Mouse (Mus musculus): Measurements from ENCODE around the gene Upk1a. TPM values are rescaled to one million over a fixed set of nuclear protein-coding genes. Genes with fewer than 3 reads are reported as not detected.
A peak's percentile ranks its signal among the peaks of the same experiment; 100 is the strongest.

Gene Upk1a
- polyA plus RNA-seq, 1 experiment from 2014 or later, result 0.61 TPM

GRCm38 (mm10) chr7:30598786-30599185 lies 13.9 kb downstream of the Upk1a start, which contains the start of gene Zbtb32:
TSS of gene Zbtb32 (minus strand) at chr7:30598909.
- ATAC-seq (ENCODE audit: low FRiP score), result no peak
- Histone ChIP-seq H3K27me3 (no peaks in the 10 kb centered on the region), H3K27ac (peak within 1 kb of the TSS; percentile 53; the same call in 1 of the 2 replicates), H3K4me2 (peak within 1 kb of the TSS; percentile 40), H3K4me3 (replicated peaks) (0 out of 2 replicates have a peak within 1 kb of the TSS, but pooled peaks have one; percentile 13), H3K9me3 (no peaks in the 10 kb centered on the region), H3K4me1 (peaks cover 8% of the 10 kb centered on the region), H3K9ac (peak within 1 kb of the TSS; percentile 21; the same call in 1 of the 2 replicates), H3K36me3 (replicated peaks) (no peaks in the 10 kb centered on the region)
- WGBS, result 94% methylated on average over 12 of the region's 12 CpGs

DNA sequence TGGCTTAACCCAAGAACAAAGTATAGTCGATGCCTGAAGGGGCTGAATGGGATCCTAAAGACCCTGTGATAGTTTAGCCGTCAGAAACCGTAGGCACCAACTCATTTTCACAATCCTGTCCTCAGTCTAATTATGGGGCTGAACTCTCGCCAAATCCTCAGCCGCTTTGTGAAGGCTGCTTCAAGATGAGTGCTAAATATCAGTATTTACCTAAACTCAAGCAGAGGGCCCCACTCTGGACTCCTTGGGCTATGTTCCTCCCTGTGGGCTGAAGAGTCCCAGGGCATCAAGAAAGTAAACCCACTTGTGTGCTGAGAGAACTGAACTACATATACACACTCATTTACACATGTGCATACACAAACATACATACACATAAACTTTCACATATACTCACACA lies 15.8 kb downstream of the Upk1a start:
- Histone ChIP-seq H3K27ac (no peak overlapping the region), H3K4me1 (peaks cover 11% of the 10 kb centered on the region), H3K9ac (no peak overlapping the region), H3K36me3 (replicated peaks) (no peaks in the 10 kb centered on the region), H3K4me2 (no peak overlapping the region), H3K27me3 (no peaks in the 10 kb centered on the region), H3K9me3 (no peaks in the 10 kb centered on the region), H3K4me3 (replicated peaks) (no peak overlapping the region)
- no peak for ATAC-seq (ENCODE audit: low FRiP score)
- WGBS, result 71% methylated on average over 5 of the region's 5 CpGs

DNA sequence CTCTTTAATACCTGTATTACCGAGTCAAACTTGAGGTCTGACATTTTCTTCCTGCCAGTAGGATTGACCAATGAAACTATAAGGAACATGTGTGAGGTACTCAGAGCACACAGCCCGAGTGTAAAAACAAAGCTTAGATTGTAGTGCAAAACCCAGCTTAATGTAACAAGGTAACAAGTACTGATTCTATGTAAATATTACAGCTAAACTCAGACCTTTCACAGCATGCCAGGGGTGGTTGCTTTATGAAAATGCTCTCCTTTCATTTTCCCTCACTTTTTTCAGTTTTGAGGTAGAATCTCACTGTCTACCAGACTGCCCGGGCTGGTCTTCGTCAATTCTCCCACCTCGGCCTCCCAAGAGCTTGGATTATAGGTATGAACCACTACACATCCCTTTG lies 16.6 kb downstream of the Upk1a start:
- no peaks in the 10 kb centered on the region for H3K27me3 ChIP-seq
- WGBS, result 86% methylated on average over 5 of the region's 5 CpGs
- H3K9ac ChIP-seq, result no peak overlapping the region
- H3K4me2 ChIP-seq, result no peak overlapping the region
- H3K36me3 ChIP-seq (replicated peaks), result no peaks in the 10 kb centered on the region
- no peaks in the 10 kb centered on the region for H3K9me3 ChIP-seq
- H3K4me1 ChIP-seq, result peaks cover 11% of the 10 kb centered on the region
- no peak for ATAC-seq (ENCODE audit: low FRiP score)
- no peak overlapping the region for H3K27ac ChIP-seq
- H3K4me3 ChIP-seq (replicated peaks), result no peak overlapping the region

GRCm38 (mm10) chr7:30594510-30595024 lies 18.1 kb downstream of the Upk1a start:
- Histone ChIP-seq H3K4me2 (no peak overlapping the region), H3K4me1 (peaks cover 10% of the 10 kb centered on the region), H3K27ac (no peak overlapping the region), H3K9me3 (no peaks in the 10 kb centered on the region), H3K36me3 (replicated peaks) (no peaks in the 10 kb centered on the region), H3K27me3 (no peaks in the 10 kb centered on the region), H3K9ac (no peak overlapping the region), H3K4me3 (replicated peaks) (no peak overlapping the region)
- ATAC-seq (ENCODE audit: low FRiP score), result no peak
- WGBS, result 67% methylated on average over 4 of the region's 4 CpGs

DNA sequence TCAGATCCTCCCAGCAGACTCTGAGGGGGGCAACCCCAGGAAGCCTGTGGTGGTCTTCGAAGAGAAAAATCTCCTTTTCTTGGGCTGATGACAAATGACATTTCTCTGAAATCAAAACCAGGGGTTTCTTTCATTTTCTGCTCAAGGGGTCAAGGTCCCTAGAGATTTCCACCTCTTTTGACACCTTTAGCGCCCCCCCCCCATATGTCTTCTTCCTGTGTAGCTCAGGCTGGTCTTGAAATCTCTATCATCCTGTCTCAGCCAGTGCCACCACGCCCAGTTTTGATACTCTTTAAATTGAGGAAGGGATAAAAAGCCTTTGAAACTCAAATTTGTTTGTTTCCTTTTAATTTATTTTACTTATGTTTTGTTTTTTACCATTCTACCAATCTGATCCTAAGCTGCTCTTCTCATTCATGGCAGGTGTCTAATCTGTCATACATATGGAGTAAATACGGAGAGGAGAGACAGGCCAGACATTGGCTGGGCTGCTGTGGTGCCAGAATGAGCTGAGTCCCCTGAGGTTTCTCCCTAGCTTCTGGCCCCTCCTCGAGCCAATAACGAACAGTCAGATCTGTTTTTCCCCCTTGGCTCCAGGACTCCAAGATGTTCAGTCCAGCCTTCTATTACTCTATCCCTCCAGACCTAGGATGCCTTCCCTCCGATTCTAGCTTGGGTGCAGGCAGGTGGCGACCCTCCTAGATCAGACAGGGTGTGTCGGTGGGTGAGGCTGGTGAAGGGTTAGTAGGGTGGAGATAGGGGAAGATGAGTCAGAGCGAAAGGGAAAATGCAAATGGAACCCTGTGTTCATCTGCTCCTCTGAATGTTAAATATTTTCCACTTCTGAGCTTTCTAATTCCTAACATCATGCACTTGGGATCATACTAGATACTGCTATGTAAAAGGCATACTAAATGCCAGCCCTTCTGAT lies 18.8 kb downstream of the Upk1a start:
- Histone ChIP-seq H3K36me3 (replicated peaks) (no peaks in the 10 kb centered on the region), H3K27me3 (no peaks in the 10 kb centered on the region), H3K27ac (no peak overlapping the region), H3K4me3 (replicated peaks) (no peak overlapping the region), H3K9me3 (no peaks in the 10 kb centered on the region), H3K4me1 (peaks cover 8% of the 10 kb centered on the region), H3K4me2 (no peak overlapping the region), H3K9ac (no peak overlapping the region)
- WGBS, result 81% methylated on average over 10 of the region's 10 CpGs
- no peak for ATAC-seq (ENCODE audit: low FRiP score)

DNA sequence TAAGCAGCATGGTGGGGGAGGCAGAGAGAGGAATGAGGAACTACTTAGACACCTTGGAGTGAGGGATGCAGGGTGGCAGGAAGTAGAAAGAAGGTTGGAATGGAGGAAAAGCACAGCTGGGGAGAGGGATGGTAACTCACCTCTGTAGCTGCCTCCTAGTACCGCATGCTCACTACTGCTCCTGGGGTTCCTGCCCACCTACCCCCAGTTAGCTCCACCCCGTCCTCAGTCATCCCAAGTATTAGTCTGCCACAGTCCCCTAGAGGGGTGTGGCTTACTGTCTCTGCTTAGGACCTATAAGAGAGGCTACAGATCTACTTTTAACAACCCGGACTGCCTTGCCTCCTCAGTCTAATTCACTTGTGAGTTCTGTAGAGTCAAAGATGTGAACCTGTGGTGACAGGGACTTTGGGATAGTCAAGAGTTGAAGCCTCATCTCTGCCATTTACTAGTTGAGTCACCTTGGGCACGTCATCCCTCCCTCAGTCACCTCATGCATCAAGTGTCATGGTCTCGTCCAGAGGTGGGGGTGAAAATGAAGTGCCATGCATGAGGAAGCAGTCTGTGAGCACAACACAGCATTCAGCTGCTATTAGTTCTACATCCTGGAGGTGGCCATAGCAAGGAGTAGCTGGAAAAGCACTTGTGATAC lies 19.7 kb downstream of the Upk1a start:
- Histone ChIP-seq H3K27me3 (no peaks in the 10 kb centered on the region), H3K27ac (no peak overlapping the region), H3K4me1 (peaks cover 8% of the 10 kb centered on the region), H3K4me3 (replicated peaks) (no peak overlapping the region), H3K36me3 (replicated peaks) (no peaks in the 10 kb centered on the region), H3K4me2 (no peak overlapping the region), H3K9ac (no peak overlapping the region), H3K9me3 (no peaks in the 10 kb centered on the region)
- 57% methylated on average over 5 of the region's 5 CpGs for WGBS
- no peak for ATAC-seq (ENCODE audit: low FRiP score)

DNA sequence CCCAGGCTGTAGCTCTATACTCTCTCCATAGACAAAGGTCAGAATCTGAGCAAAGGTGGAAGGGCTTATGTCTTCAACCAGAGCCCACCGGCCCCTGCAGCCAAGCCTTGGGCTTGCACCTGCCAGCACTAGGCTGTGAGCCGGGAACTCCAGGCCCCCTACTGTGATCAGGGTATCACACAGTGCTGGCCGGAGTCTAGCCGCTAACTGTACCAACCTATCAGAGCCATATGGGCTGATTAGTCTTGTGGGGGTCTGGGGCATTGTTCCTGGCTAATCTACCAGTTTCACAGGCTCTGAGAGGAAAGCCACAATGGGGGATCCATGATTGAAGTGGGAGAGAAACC lies 21.1 kb downstream of the Upk1a start:
- no peak for ATAC-seq (ENCODE audit: low FRiP score)
- H3K9me3 ChIP-seq, result no peaks in the 10 kb centered on the region
- peaks cover 21% of the 10 kb centered on the region for H3K4me1 ChIP-seq
- peaks cover 2% of the 10 kb centered on the region for H3K36me3 ChIP-seq (replicated peaks)
- no peak overlapping the region for H3K27ac ChIP-seq
- no peaks in the 10 kb centered on the region for H3K27me3 ChIP-seq
- 19% methylated on average over 4 of the region's 4 CpGs for WGBS
- H3K4me2 ChIP-seq, result no peak overlapping the region
- no peak overlapping the region for H3K4me3 ChIP-seq (replicated peaks)
- no peak overlapping the region for H3K9ac ChIP-seq

DNA sequence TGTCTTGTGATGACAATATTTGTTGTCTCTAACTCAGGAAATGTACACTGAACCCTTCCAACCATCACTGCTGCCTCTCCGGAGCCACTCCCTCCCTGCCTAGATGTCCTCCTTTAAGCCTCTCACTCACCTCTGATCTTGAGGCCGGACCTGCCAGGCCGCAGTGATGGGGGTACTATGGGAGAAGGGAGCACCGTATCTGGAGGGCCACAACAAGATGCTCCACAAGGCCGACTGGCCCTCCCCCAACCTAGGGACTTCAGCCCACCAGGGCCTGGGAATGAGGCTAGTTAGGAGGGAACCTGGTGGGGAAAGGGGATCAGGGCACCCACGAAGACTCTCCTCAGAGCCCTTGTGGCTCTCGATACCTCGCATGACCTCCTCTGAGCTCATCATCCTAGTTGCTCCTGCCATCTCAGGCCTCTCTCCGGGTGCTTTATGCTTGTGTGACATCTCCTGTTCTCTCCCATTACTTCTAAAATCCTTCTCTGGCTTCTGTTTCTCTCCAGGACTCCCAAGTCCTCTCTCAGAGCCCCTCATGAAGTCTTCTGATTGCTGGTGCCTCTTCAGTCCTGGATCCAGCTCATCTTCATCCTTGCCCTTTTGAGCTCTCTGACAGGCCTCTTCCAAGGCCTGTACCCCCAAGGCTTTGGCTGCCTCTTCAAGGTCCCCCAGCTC lies 21.6 kb downstream of the Upk1a start:
- Histone ChIP-seq H3K27me3 (no peaks in the 10 kb centered on the region), H3K27ac (no peak overlapping the region), H3K4me1 (peaks cover 26% of the 10 kb centered on the region), H3K9ac (no peak overlapping the region), H3K4me2 (no peak overlapping the region), H3K9me3 (no peaks in the 10 kb centered on the region), H3K4me3 (replicated peaks) (no peak overlapping the region), H3K36me3 (replicated peaks) (peaks cover 7% of the 10 kb centered on the region)
- no peak for ATAC-seq (ENCODE audit: low FRiP score)
- 88% methylated on average over 9 of the region's 9 CpGs for WGBS

GRCm38 (mm10) chr7:30589435-30590301 lies 23.0 kb downstream of the Upk1a start:
- H3K9ac ChIP-seq, result peak overlapping the region; percentile 99
- H3K4me1 ChIP-seq, result peaks cover 27% of the 10 kb centered on the region
- no peaks in the 10 kb centered on the region for H3K27me3 ChIP-seq
- 29% methylated on average over 40 of the region's 40 CpGs for WGBS
- H3K27ac ChIP-seq, result peak overlapping the region; percentile 95
- ATAC-seq (ENCODE audit: low FRiP score), result peak; percentile 60
- peak overlapping the region; percentile 96 for H3K4me2 ChIP-seq
- no peaks in the 10 kb centered on the region for H3K9me3 ChIP-seq
- peak overlapping the region; percentile 99 for H3K4me3 ChIP-seq (replicated peaks)
- peaks cover 21% of the 10 kb centered on the region for H3K36me3 ChIP-seq (replicated peaks)

- Histone ChIP-seq H3K27me3 (no peaks in the 10 kb centered on the region), H3K4me1 (peaks cover 27% of the 10 kb centered on the region), H3K4me2 (peak within 1 kb of the TSS; percentile 96), H3K9ac (peak within 1 kb of the TSS; percentile 99), H3K36me3 (replicated peaks) (peaks cover 29% of the 10 kb centered on the region), H3K4me3 (replicated peaks) (peak within 1 kb of the TSS; percentile 99), H3K9me3 (no peaks in the 10 kb centered on the region), H3K27ac (peak within 1 kb of the TSS; percentile 95)
- WGBS, result under 1% methylated on average over 51 of the region's 68 CpGs
- peak; percentile 96 for ATAC-seq (ENCODE audit: low FRiP score)
Measured at GRCm38 (mm10) chr7:30588676-30589434, 23.8 kb downstream of the Upk1a start, which contains the start of gene Kmt2b. TSS of gene Kmt2b (minus strand) at chr7:30588726.

Measured in forebrain, embryonic 12.5 days (tissue).